Mouse (Mus musculus): ENCODE data around the gene Tmigd1.

- TF ChIP-seq CTCF (conservative IDR thresholded peaks at IDR 0.05 in 1 of 2, IDR thresholded peaks at IDR 0.05 in 1 of 2; ENCODE audit: low read depth in 2 of 2, low read length in 2 of 2) (no peak), MXI1 (IDR thresholded peaks at IDR 0.05; ENCODE audit: low read depth, low read length) (no peak)
Measured at GRCm38 (mm10) chr11:76917230-76917548, 15.2 kb downstream of the Tmigd1 start.

Measured in CH12.LX (cell line).